Mouse (Mus musculus): ENCODE results near the gene Fam19a5. TPM values are rescaled to one million over a fixed set of nuclear protein-coding genes. Genes with fewer than 3 reads are reported as not detected.

Fam19a5 gene
- polyA plus RNA-seq, 1 experiment from 2014 or later, result 3.6 TPM

DNA sequence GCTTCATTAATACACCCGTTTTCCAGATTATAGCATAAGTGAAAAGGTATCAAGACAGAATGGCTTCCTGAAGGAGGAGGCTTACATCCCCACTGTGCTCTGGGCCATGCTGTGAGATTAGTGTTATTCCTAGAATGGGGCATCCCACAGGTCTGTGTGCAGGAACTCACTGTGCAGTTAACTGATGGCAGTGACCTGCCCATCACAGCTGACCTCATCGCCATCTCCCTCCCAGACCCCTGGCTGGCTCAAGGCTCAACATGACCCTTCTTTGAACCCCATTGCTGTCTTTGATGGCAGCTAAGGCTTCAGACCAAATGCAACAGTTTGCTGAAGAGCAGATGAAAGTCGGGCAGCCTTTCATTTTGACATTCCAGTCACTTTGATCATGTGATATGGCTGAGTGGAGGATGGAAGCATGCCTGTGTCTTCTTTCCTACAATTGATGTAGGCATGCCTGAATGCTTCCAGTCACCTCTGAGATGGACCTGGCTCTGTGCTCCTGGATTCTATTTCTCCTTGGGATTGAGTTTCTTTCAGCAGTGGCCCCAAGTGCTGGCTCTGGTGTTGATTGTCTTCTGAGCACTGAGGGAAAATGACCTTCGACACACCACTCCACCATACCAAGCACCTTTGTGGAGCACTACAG is 148.9 kb downstream of the Fam19a5 start:
- Histone ChIP-seq H3K27me3 (ENCODE audit: control insufficient read depth, insufficient read depth, low read length) (no peaks in the 10 kb centered on the region), H3K4me3 (ENCODE audit: low read depth, low read length) (no peak overlapping the region), H3K36me3 (ENCODE audit: control insufficient read depth, insufficient read depth, low read length) (no peaks in the 10 kb centered on the region), H3K4me2 (replicated peaks; ENCODE audit: low read depth) (no peak overlapping the region), H3K9me3 (ENCODE audit: control insufficient read depth, low read length) (no peaks in the 10 kb centered on the region), H3K9ac (ENCODE audit: low read length) (no peak overlapping the region), H3K4me1 (replicated peaks; ENCODE audit: control insufficient read depth, insufficient read depth) (no peaks in the 10 kb centered on the region), H3K27ac (replicated peaks) (no peak overlapping the region)
- no peak for DNase-seq (ENCODE audit: low spot score)
- no peak for ATAC-seq (ENCODE audit: low FRiP score, low TSS enrichment)
- TF ChIP-seq EP300 (optimal IDR thresholded peaks at IDR 0.05) (no peak), CTCF (IDR thresholded peaks at IDR 0.05; ENCODE audit: low read depth) (no peak)
- 75% methylated on average over 4 of the region's 4 CpGs for WGBS

GRCm38 (mm10) chr15:87697433-87697996 is 153.4 kb downstream of the Fam19a5 start:
- H3K9ac ChIP-seq (ENCODE audit: low read length), result no peak overlapping the region
- no peaks in the 10 kb centered on the region for H3K4me1 ChIP-seq (replicated peaks; ENCODE audit: control insufficient read depth, insufficient read depth)
- no peak overlapping the region for H3K4me2 ChIP-seq (replicated peaks; ENCODE audit: low read depth)
- no peak for ATAC-seq (ENCODE audit: low FRiP score, low TSS enrichment)
- WGBS, result 65% methylated on average over 13 of the region's 13 CpGs
- DNase-seq (ENCODE audit: low spot score), result no peak
- H3K36me3 ChIP-seq (ENCODE audit: control insufficient read depth, insufficient read depth, low read length), result no peaks in the 10 kb centered on the region
- H3K27me3 ChIP-seq (ENCODE audit: control insufficient read depth, insufficient read depth, low read length), result no peaks in the 10 kb centered on the region
- H3K27ac ChIP-seq (replicated peaks), result no peak overlapping the region
- H3K4me3 ChIP-seq (ENCODE audit: low read depth, low read length), result no peak overlapping the region
- H3K9me3 ChIP-seq (ENCODE audit: control insufficient read depth, low read length), result no peaks in the 10 kb centered on the region
- TF ChIP-seq CTCF (IDR thresholded peaks at IDR 0.05; ENCODE audit: low read depth) (no peak), EP300 (optimal IDR thresholded peaks at IDR 0.05) (no peak)

GRCm38 (mm10) chr15:87698562-87699320 is 154.6 kb downstream of the Fam19a5 start:
- ATAC-seq (ENCODE audit: low FRiP score, low TSS enrichment) (no peak), DNase-seq (ENCODE audit: low spot score) (no peak)
- WGBS, result 71% methylated on average over 14 of the region's 14 CpGs
- TF ChIP-seq EP300 (optimal IDR thresholded peaks at IDR 0.05) (no peak), CTCF (IDR thresholded peaks at IDR 0.05; ENCODE audit: low read depth) (no peak)
- no peak overlapping the region for H3K9ac ChIP-seq (ENCODE audit: low read length)
- H3K4me1 ChIP-seq (replicated peaks; ENCODE audit: control insufficient read depth, insufficient read depth), result no peaks in the 10 kb centered on the region
- no peak overlapping the region for H3K4me3 ChIP-seq (ENCODE audit: low read depth, low read length)
- H3K27ac ChIP-seq (replicated peaks), result no peak overlapping the region
- no peaks in the 10 kb centered on the region for H3K9me3 ChIP-seq (ENCODE audit: control insufficient read depth, low read length)
- H3K27me3 ChIP-seq (ENCODE audit: control insufficient read depth, insufficient read depth, low read length), result no peaks in the 10 kb centered on the region
- no peaks in the 10 kb centered on the region for H3K36me3 ChIP-seq (ENCODE audit: control insufficient read depth, insufficient read depth, low read length)
- H3K4me2 ChIP-seq (replicated peaks; ENCODE audit: low read depth), result no peak overlapping the region

- no peak overlapping the region for H3K4me2 ChIP-seq (replicated peaks; ENCODE audit: low read depth)
- no peak overlapping the region for H3K9ac ChIP-seq (ENCODE audit: low read length)
- no peak overlapping the region for H3K4me3 ChIP-seq (ENCODE audit: low read depth, low read length)
- H3K9me3 ChIP-seq (ENCODE audit: control insufficient read depth, low read length), result no peaks in the 10 kb centered on the region
- no peaks in the 10 kb centered on the region for H3K4me1 ChIP-seq (replicated peaks; ENCODE audit: control insufficient read depth, insufficient read depth)
- 80% methylated on average over 1 of the region's 1 CpGs for whole genome bisulfite sequencing
- no peaks in the 10 kb centered on the region for H3K27me3 ChIP-seq (ENCODE audit: control insufficient read depth, insufficient read depth, low read length)
- no peak for TF ChIP-seq CTCF (IDR thresholded peaks at IDR 0.05; ENCODE audit: low read depth)
- TF ChIP-seq EP300 (optimal IDR thresholded peaks at IDR 0.05), result no peak
- DNase-seq (ENCODE audit: low spot score) (no peak), ATAC-seq (ENCODE audit: low FRiP score, low TSS enrichment) (no peak)
- H3K36me3 ChIP-seq (ENCODE audit: control insufficient read depth, insufficient read depth, low read length), result no peaks in the 10 kb centered on the region
- H3K27ac ChIP-seq (replicated peaks), result no peak overlapping the region
Observed at GRCm38 (mm10) chr15:87702821-87703220, 158.7 kb downstream of the Fam19a5 start.

GRCm38 (mm10) chr15:87703334-87703733 is 159.2 kb downstream of the Fam19a5 start:
- no peaks in the 10 kb centered on the region for H3K9me3 ChIP-seq (ENCODE audit: control insufficient read depth, low read length)
- no peak overlapping the region for H3K27ac ChIP-seq (replicated peaks)
- H3K27me3 ChIP-seq (ENCODE audit: control insufficient read depth, insufficient read depth, low read length), result no peaks in the 10 kb centered on the region
- H3K4me3 ChIP-seq (ENCODE audit: low read depth, low read length), result no peak overlapping the region
- TF ChIP-seq CTCF (IDR thresholded peaks at IDR 0.05; ENCODE audit: low read depth), result no peak
- no peak for DNase-seq (ENCODE audit: low spot score)
- H3K9ac ChIP-seq (ENCODE audit: low read length), result no peak overlapping the region
- no peak overlapping the region for H3K4me2 ChIP-seq (replicated peaks; ENCODE audit: low read depth)
- no peak for ATAC-seq (ENCODE audit: low FRiP score, low TSS enrichment)
- WGBS, result 79% methylated on average over 3 of the region's 3 CpGs
- H3K36me3 ChIP-seq (ENCODE audit: control insufficient read depth, insufficient read depth, low read length), result no peaks in the 10 kb centered on the region
- H3K4me1 ChIP-seq (replicated peaks; ENCODE audit: control insufficient read depth, insufficient read depth), result no peaks in the 10 kb centered on the region

GRCm38 (mm10) chr15:87711790-87712189 is 167.7 kb downstream of the Fam19a5 start:
- no peaks in the 10 kb centered on the region for H3K4me1 ChIP-seq (replicated peaks; ENCODE audit: control insufficient read depth, insufficient read depth)
- H3K4me2 ChIP-seq (replicated peaks; ENCODE audit: low read depth), result no peak overlapping the region
- DNase-seq (ENCODE audit: low spot score) (no peak), ATAC-seq (ENCODE audit: low FRiP score, low TSS enrichment) (no peak)
- H3K9ac ChIP-seq (ENCODE audit: low read length), result no peak overlapping the region
- no peak overlapping the region for H3K4me3 ChIP-seq (ENCODE audit: low read depth, low read length)
- H3K36me3 ChIP-seq (ENCODE audit: control insufficient read depth, insufficient read depth, low read length), result no peaks in the 10 kb centered on the region
- TF ChIP-seq EP300 (optimal IDR thresholded peaks at IDR 0.05) (no peak), CTCF (IDR thresholded peaks at IDR 0.05; ENCODE audit: low read depth) (no peak)
- no peaks in the 10 kb centered on the region for H3K9me3 ChIP-seq (ENCODE audit: control insufficient read depth, low read length)
- no peak overlapping the region for H3K27ac ChIP-seq (replicated peaks)
- H3K27me3 ChIP-seq (ENCODE audit: control insufficient read depth, insufficient read depth, low read length), result no peaks in the 10 kb centered on the region
- 48% methylated on average over 4 of the region's 4 CpGs for WGBS
